Mouse (Mus musculus) olfactory bulb, adult 2 months (tissue): Measurements from ENCODE around the gene Stc2.

Experiments used
- CTCF ChIP-seq: fragments of 200-500 bp; IDR thresholded peaks from 2 replicates; pipeline ENCODE4 v1.5.1; 2012; ENCODE audit warnings: low read depth, mild to moderate bottlenecking, low read length, moderate library complexity; ENCODE audit not compliant: insufficient read depth
- POLR2A ChIP-seq: fragments of 200-500 bp; IDR thresholded peaks from 2 replicates; pipeline ENCODE4 v1.6.1; 2012; ENCODE audit warnings: mild to moderate bottlenecking, low read depth, low read length, moderate library complexity; ENCODE audit not compliant: insufficient read depth

DNA sequence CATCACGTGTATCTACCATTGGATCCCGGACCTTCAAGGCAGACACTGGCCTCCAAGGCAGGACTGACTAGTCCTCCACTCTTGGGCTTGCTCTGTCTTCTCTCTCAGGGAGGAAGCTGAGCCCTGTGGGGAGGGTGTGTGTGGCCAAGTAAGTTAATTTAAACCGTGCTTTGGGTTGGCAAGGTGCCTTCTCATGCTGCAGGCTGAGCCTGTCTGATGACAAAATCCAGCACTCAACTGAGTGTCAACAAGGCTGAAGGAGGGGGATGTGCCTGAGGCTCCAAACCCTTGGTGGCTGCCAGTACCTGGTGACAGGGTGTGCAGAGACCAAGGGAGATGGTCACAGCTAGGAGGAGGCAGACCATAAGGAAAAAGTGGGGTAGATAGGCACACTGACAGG, 7.5 kb downstream of the Stc2 start:
- TF ChIP-seq POLR2A: no peak
- TF ChIP-seq CTCF: no peak
